Mouse (Mus musculus) adrenal gland (tissue): ENCODE results near the gene Iqsec1.

ENCODE experiments used
- intact Hi-C: fragments of 180-260 bp; cut with DNase I; formaldehyde crosslinking; loops from one replicate; pipeline ENCODE4 v1.15.1; 2025

Gene Iqsec1

DNA sequence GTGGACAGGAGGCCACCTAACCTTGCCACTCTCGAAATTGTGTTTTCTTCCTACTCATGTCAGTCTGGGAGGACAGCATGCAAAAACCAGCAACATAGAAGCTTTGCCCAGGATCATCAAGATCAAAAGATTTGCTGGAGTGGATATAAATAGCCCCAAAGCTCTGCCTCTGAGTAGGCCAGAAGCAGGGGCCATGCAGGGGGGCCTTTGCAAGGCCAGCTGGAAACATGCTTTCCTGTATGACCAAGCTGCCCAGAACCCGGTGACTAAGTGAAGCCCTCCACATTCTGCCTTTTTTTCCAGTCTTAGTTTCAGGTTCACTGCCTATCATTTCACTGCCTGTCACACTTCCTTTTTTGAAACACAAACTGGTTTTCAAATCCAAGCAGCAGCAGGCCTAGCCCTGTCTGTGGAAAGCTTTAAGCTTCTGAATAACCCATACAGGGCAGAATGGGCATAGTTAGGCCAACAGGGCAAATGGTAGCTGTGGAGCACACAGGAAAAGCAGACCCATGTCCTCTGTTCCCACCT, 19.1 kb downstream of the Iqsec1 start:
- intact Hi-C loops, result no loop called here

DNA sequence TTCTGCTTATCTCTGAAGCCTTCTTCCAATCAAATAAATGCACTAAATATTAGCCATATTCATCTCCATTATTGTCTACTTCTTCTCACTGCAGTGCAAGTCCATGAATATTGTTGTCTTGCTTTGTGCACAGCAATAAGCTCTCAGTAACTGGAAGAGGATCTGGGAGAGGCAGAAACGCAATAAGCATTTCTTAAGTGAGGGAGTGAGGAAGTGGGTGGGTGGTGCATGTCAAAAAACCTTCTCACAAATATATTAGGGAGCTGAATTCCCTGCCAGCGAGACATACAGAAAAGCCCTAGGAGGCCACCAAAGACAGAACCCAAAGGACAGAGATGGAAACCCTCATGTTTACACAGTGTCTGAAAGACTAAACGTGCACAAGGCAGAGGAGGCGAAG, 35.1 kb downstream of the Iqsec1 start:
- intact Hi-C loops, result no loop called here

DNA sequence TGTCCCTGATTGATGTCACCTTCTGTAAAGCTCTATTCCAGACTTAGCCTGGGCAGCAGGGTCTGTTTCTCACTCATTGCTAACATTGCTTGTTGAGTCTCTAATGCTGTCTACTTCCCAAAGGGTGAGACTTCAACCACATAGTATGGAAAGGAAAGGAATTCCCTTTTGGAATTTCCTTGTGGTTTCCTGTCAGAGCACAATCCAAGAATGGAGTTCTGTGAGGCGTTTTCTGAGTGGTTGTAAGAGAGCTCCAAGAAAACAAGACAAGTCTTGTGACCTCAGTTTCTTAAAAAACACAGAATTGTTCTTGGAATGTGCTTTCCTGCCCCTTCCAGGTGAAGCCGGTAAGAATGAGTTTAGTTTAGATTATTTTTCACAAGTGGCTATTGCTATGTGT, 37.5 kb downstream of the Iqsec1 start:
- intact Hi-C loops, result no loop called here

DNA sequence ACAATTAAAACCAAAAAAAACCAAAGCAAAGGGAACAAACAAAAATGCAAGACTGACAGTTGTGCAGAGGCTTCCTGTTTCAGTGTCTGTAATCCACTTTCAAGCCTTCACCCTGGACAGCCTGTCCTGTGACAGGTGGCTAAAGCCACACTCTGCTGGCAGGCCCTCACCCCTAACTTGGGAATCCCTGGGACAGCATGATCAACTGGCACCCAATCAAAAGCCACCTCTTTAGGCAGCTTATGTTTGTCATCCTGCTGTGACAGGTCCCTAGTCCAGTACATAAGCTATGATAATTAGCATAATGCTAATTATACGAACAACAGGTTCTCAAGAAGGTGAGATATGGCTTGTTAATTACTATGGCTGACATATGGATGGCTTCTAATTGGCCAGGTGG, 40.4 kb downstream of the Iqsec1 start:
- intact Hi-C loops, result no loop called here

DNA sequence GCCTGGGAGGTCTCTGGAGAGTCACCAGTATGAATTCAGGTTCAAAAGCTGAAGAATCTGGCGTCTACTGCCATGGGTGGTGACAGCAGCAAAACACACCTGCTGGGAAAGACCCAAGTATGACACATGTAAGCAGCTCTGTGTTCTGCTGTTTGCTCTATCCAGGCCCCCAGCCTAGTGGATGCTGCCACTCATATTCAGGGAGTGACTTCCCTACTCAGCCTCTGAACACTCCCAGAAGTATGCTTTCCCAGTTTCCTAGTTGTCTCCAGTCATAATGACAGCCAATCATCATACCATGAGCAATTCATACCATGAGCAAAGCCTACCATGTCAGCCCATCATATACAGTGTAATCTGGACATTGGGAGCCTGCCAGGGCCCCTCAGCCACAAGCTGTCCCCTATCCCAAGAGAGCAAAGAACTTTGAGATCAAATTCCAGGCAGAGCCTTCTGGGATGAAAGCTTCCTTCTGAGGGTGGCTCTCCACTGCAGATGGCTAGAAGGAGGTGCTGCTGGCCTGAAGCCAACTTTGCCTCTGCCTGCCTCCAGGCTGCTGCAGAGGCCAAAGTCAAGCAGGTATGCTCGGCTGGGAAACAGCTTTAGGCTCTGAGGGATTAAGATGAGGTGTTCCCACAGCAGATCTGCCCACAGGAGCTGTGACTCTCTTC, 42.8 kb downstream of the Iqsec1 start:
- intact Hi-C loops, result no loop called here

DNA sequence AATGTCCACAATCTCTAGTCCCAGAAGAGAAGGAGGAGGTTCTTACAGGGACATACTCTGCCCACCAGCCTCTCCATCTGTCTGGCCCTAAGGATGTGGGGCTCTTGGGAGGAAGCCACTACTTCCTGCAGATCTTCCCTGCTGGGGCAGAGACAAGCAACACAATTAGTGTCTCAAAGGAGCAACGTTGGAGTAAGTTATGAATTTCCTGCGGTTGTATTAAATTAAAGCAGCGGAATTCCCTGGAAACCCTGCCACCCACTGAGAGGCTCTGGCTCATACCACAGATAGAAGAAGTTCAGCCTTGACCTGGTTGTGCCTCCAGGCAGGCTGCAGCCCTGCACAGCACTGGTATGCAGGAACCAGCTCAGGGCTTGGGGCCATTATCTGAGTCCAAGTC, 47.2 kb downstream of the Iqsec1 start:
- intact Hi-C loops, result no loop called here

DNA sequence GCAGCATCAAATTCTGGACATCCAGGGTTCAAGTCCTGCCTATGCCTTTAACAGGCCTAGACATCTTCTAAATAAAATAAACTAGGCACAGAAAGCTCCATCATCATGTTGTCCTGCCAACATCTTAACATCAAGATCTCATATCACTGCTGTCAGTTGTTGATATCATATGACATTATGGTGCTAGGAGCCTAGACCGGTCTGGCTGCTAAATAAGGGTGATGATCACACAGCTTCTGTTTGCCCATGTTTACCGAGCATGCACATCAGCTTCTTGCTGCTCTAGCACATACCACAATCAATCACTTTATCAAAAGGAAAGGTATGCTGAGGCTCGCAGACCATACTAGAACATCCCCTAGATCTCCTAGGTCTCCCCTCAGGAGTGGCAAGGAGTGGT, 54.8 kb downstream of the Iqsec1 start:
- intact Hi-C loops, result no loop called here

DNA sequence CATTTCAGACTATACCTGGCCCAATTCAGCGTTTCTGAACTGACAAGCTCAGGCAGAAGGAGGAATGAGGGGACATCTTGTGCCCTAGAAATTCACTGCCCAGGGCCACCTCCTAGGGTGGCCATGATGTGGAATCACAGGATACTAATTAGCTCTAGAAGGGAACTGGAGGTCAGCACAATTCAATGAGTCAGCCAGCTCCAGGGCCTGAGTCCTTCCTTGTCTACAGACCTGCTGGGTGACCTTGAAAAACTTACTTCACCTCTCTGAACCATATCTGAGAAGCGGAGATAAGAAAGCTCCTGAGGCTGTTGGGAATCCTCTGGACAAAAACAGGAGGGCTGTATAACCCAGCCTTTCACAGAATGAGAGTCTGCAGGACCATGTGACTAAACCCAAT, 59.7 kb downstream of the Iqsec1 start:
- intact Hi-C loops, result no loop called here

DNA sequence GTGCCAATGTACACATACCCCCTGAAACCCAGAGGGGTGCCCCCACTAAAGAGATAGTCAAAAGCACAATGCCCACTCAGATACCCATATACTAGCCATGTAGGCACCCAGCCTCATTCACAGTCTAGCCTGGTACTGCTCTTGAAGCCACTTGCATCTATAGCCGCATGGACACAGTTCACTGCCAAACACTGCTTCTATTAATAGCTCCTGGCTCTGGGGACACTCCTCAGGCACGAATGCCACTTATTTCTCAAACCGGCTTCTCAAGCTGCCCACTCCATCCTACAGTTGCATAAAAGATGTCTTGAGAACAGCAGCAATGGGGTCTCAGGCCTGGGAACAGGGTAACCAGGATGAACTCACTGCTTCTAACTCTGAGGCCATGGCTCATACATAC, 63.0 kb downstream of the Iqsec1 start:
- intact Hi-C loops, result no loop called here

DNA sequence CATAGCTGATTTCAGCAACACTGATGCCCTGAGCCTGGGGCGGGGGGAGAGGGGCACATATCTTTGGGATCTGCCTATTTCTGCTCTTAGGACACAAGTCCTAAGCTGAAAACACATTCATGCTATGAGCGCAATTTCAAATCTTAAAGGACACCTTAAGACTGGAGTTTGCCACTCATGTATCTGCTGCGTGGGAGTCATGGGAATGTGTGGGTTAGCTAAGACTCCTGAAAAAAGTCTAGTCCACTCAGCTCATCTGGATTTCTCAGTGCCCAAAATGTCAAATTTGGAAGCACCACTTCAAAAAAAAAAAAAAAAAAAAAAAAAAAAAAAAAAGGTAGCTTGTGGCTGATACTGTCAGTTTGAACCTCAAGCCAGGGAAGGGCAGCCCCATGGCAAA, 63.7 kb downstream of the Iqsec1 start:
- intact Hi-C loops, result no loop called here

DNA sequence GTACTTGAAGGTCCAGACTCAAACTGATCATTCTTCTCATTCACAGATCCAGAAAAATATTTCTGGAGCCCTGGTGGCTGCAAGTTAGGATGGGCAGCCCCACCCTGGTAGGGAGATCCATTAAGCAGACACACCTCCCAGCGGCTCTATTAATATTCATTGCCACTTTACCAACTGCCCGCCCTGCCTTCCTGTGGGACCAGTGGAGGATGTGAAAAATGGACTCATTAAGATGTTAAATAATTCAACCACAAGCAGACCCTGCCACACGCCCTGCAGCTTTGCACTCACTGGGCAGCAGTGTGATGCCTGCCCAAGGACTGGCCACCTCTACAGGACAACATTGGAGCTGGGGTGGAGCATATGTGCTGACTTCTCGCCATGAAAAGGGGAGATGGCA, 64.1 kb downstream of the Iqsec1 start:
- intact Hi-C loops, result no loop called here

DNA sequence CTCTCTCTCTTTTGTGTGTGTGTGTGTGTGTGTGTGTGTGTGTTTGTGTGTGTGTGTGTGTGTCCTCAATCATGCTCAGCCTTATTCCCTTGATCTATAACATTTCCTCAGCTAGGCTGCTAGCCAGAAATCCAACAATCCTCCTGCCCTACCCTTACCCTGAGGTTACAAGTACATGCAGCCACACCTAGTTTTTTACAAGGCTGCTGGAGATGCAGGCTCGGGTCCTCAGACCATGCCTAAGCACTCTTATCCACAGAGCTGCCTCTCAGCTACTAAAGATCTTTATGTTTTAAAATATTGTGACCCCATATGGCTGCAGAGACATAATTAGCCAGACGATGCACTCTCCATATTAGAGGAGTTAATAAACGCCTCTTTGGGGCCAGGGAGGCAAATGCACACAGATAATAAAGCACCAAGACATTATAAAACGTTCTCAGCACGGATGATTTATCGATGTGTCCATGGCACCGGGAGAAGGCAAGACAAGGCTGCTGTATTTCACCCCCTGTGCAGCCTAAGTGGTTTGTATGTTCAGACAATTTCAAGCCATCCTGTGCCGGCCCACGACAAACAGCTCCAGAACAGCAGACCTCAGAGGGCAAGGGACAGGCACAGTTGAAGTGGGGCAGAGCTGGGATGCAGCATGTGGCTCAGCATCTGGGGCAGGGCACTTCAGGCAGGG, 67.1 kb downstream of the Iqsec1 start:
- intact Hi-C loops, result no loop called here

DNA sequence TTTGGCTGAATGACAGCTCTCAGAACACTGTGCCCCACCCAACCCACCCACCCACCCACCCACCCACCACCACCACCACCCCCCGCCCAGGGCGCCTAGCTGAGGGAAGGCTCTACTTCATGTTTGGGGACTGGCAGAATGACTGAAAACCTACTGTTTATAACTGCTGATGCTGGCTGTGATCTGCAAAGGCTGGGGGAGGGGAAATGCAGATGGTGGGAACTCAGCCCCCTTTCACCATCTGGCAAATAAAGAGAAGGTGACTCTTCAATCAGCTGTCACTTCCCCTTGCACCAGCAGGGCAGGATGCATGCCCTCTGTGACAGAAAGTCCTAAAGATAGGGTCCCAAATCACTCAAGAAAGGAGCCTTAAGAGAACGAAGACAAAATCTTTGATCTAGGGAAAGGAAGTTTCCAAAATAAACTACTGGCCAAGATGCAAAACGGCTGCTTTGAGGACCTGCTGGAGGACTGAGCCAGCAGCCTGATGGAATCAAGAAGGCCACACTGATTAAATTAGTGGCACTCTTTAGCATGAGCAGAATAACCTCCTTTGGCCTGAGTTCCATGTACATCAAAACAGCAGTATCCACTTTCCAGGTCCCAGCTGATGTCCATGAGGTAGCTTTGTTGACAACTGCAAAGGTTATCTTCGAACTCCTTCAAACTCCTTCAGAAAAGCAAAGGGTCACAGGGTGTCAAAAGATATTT, 67.8 kb downstream of the Iqsec1 start:
- intact Hi-C loops, result no loop called here

DNA sequence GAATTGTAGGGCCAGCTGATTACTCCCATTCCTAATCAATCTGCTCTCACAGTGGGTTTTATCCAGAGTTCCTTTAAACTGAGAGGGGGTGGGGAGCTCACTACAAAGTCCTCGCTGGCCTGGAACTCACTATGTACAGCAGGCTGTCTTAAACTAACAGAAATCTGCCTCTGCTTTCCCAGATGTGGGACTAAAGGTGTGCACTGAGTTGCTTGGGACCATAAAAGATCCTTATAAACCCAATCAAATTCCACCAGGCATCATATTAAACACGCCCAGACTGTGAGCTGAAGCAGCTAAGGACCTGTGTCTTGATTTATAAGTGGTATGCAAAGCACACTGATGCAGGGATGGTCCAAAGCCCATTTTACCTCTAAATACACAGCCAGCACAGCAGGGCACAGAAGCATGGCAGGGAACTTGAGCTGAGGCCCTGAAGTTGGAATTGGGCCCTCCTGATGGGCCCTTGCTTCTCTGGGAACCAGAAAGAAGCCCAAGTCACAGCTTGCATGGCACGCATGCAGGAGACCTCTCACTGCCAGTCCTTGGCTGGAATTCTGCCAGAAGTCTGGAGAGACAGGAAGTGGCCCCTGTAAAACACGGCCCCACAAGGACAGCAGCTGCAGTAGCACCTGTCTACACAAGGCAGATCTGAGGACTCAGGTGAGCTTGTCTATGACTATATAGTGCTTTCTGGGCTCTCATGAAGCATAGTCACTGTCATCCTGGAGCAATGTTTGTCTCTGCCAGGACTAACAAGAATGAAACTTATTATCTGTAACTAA, 68.7 kb downstream of the Iqsec1 start:
- intact Hi-C loops, result no loop called here

DNA sequence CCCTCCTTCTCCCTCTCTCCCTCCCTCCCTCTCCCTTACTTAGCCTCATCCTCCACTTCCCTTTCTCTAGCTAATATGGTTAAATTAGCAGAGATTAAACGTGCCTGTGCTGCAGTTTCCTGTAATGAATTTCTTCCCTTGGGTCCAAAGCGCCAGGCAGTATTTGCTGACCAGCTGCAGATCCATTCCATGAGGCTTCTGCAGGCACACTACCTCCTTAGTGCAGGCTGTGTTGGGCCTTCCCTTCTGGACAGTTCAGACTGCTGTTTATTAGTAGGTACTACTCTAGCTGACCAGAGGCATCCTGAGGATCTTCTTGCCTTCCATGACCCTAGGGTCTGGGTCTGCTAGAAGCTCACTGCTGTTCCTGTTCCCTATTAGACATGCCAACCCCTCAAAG, 72.9 kb downstream of the Iqsec1 start:
- intact Hi-C loops, result no loop called here

DNA sequence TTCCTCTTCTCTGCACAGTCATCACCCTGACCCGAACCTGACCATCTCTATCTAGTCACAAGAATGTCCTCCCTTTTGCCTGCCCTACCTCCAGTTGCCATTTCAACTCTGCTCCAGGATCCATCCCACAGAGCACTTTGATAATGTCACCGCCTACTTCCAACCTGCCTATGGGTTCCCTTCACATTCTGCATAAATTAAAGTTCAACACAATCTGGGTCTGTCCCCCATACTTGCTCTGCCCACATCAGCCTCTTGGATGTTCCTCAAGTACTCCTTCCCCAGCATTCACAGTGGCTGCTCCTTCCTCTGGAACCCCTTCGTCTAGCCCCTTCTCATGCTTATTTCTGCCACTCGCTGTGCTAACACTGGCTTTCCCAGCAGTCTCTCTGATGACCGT, 74.7 kb downstream of the Iqsec1 start:
- intact Hi-C loops, result no loop called here

DNA sequence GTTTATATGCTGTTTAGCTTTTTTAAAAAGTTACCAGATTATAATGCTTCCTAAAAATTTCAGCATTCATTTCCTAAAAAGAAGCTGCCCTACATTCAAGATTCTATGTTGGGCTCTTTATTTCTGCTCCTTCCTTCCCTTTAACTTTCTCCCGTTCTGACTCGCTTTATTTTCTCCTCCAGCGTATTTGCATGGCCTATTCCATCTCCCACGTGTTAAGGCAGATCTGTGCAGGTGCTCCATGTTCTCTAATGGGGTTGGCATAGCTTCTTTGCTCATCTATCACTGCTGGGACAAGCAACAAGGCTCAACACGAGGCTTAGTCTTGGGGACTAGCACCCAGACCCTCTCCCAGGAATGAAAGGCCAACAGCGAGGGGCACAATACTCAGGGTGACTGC, 75.7 kb downstream of the Iqsec1 start:
- intact Hi-C loops, result no loop called here

DNA sequence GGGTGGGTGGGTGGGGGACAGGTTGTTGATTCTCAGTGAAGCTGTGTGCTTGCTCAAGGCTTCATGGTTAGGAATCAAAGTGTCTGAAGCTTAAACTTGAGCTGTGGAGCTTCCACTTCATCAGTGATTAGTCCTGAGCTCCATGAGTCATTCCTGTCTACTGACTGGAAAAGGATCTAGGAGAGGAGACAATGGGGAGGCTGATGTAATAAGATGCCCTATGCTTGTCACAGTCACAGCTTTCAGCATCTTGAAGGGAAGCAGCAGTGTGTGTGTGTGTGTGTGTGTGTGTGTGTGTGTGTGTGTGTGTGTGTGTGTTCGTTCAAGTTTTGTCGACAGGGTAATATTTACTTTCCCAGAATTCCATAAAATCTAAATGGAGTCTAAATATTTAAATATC, 84.3 kb downstream of the Iqsec1 start:
- intact Hi-C loops, result no loop called here

DNA sequence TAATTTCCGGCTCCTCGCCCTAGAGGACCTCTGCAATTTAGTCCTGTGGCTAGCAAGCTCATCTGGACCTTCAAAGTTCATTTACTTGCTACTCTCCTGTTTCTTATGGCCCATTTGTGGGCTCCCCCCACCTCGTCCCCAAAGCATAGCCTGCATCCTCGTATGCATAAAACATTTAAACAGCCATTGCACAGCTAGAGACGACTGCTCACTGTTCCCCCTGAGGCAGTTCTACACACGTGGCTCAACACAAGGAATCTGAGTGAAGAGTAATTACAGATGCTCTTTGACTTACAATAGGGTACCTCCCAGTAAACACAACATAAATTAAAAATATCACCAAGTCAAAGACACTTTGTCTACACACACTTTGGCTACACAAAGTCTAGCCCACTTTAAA, 88.2 kb downstream of the Iqsec1 start:
- intact Hi-C loops, result no loop called here

DNA sequence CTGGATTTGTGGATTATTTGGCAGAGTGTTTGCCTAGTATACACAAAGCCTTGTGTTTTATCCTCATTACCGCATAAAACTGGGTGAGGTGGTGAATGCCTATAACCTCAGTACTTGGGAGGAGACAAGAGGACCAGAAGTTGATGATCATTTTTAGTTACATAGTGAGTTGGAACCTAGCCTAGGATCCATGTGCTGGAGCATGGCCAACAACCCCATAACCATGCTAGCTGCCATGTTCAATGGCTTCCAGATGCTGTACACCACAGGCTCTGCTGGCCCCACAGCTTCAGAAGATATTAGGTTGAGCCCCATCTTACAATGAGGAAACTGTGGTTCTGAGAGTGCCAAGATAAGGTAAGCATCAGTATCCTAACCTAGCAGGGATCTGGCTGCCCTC, 89.2 kb downstream of the Iqsec1 start:
- intact Hi-C loops, result no loop called here

DNA sequence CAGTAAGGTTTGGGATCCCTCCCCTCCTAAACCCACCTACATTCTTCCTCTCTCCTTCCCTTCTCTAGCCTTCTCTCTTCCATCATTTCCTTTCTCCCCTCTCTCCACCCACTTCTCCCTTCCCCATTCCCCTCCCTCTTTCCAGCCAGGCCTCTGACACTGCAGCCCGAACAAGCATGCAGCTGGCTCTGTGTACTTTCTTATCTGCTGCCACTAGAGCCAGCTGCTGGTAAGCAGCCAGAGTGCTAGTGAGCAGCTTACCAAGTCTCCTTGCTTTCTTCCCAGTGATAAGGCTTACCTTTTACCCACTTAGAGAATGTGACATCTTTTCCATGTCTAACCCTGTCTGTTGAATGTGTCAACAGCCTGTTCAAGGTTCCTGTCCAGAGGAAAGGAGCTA, 90.4 kb downstream of the Iqsec1 start:
- intact Hi-C loops, result no loop called here

DNA sequence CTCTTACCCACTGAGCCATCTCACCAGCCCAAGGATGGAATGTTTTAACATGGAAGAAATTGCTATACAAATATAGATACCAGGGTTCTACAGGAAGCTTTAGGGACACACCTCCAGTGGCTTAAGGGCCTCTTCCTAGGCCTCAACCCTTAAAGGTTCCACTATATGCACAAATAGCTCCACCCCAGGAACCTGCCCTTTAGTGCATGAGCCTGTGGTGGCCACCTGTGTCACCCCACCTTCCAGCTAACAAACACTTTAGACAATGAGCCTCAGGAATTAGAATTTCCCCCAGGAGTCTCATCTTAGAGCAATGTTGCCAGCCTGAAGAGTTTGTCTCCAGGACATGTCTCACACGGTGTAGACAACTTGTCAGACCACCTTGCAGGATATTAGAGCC, 96.1 kb downstream of the Iqsec1 start:
- intact Hi-C loops, result no loop called here
